Mouse (Mus musculus): ENCODE data around the gene Prelp.

- TF ChIP-seq CTCF (IDR thresholded peaks at IDR 0.05) (no peak), EP300 (IDR thresholded peaks at IDR 0.05) (0 out of 2 replicates have a peak, but pooled peaks have one; percentile 26)
These were observed 38.3 kb upstream of the Prelp start for GRCm38 (mm10) chr1:133959521-133959920.
